Mouse (Mus musculus): ENCODE measurements around the gene Cyp4f18.
"Not testable (repeated sequence)": the region's sequence is repeated elsewhere in the genome, so short reads cannot be mapped to it uniquely, and the experiment has no call there.

DNA sequence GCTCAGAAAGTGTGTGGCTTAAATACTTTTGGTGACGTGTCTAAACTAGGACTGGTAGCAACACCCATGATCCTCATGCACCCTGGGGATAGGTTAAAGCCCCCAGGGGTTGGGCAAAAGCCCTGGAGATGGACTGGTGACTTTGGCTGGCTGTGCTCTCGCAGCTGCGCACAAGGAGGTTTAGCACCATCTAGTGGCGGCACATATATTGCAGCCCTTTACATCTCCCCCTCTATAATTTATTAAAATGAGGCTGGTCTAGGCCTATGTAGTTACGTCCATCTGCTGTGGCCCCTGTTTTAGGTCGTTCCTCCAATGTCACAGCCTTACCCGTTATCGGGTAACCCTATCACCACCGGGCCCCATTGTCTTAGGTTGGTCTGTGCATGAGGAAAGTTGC lies 15.5 kb upstream of the Cyp4f18 start:
- not testable (repeated sequence) for TF ChIP-seq POLR2A (IDR thresholded peaks at IDR 0.05; ENCODE audit: insufficient read depth, low read length); CTCF (IDR thresholded peaks at IDR 0.05; ENCODE audit: low read depth, low read length)

Measured in ES-Bruce4 (cell line).